Mouse (Mus musculus) mesoderm, embryonic 11.5 days (tissue): Measurements from ENCODE around the gene Gpc6.

ENCODE experiments used
- DNase-seq: peaks from one replicate; pipeline ENCODE4 v3.0.0-alpha.2; 2012; ENCODE audit warnings: low read depth, low spot score

The Gpc6 gene

DNA sequence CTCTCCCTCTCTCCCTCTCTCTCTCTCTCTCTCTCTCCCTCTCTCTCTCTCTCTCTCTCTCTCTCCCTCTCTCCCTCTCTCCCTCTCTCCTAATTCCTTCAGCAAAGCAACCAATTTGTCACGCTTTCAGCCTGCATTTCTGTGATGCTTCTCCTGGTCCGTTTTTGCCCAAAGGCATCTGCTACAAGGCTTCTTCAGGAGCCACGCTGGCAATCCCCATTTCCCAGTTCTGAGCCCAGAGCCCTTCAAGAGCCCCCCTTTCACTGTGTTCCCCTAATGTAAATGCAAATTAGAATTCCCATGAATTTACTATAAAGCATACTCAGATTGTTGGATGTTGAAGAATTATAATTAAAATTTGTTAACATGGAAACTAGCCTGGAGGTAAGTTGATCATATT, 686.0 kb downstream of the Gpc6 start:
- DNase-seq, result no peak

DNA sequence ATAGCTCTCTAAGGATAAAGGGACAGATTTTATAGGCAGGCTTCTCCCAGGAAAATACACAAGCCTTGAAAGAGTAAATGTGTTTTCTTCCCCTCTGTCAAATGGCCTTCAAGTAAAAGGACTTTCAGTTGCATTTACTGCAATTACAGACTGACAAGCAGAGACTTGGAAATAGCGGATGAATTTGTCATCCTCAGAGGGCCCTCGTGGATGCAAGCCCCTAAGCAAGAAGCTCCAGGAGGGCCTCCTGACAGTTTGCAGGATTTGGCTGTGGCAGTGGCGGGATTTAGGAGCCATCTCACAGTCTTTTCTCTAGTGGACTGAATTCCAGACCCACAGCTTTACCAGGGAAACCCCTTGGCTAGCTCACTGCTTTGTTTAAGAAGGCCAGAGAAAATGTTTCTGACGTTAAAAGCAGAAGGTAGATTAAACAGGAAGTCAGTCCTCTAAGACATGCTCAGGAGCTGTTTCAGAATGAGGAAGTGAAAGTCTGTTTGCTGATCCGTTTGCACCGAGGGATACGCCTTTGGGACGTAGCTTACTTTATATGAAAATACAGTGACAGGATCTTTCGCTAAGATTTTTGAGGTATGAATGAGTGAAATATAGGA, 700.1 kb downstream of the Gpc6 start:
- DNase-seq, result no peak

DNA sequence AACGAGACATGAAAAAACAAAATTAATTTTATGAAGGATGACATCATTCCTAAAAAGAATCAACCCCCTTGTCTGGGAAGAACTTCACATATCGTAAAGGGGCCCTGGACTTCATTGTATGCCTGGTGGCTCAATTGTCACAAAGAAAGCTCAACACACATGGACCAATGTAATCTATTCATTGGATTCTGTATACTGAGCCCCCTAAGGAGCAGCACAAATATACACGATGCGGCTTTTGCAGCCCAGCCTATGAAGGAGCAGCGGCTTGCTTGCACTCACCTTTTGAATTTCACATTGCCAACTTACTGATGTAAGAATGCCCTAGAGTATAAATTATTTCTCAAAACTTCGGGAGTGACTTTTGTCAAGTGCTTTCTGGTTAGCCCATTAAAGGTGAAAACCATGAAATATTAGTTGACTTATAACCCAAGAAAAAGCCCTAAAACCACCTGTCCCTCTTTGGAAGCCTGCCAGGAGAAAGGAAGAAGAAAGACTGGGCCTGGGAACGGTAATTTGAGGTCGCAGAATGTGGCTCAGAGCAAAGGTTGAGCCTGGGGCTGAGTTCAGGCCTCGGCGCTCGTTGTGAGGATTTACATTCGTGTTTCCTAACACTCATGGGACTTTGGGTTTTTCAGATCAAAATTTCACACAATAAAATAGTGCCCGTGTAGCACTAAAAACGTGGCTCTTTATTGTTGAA, 709.3 kb downstream of the Gpc6 start:
- peak; percentile 44 for DNase-seq

DNA sequence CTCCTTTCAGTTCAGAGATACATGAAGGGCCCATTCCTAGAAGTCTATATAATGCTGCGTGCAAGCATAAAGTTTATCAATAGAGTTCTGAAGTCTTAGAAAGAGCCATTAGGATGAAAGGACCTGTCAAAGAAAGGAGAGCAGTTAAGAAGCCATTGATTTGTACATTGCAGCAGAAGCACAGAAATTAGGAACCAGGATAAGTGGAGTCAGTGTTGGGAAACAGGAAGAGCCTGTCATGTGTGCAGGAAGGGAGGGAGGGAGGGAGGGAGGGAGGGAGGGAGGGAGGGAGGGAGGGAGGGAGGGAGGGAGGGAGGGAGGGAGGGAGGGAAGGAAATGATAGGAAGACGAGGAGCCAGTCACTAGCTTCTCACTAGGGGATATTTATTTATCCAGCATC, 716.7 kb downstream of the Gpc6 start:
- DNase-seq, result no peak

DNA sequence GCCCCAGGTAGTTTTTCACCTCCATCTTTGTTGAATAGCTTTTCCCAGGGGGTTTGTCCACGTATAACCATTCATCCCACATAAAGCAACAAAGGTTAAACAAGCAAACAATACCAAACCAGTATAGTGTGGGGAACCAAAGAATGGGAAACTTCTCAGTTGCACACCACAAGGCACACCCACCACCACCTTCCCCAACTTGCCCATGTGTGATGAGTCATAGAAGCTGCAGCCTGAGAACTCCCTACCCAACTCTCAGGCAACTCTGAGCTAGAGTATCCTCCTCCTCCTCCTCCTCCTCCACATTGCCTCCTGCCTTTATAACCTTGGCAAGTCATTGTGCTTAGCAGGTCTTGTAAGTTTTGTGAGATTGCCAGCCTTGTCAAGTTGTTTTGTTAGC, 718.0 kb downstream of the Gpc6 start:
- no peak for DNase-seq

DNA sequence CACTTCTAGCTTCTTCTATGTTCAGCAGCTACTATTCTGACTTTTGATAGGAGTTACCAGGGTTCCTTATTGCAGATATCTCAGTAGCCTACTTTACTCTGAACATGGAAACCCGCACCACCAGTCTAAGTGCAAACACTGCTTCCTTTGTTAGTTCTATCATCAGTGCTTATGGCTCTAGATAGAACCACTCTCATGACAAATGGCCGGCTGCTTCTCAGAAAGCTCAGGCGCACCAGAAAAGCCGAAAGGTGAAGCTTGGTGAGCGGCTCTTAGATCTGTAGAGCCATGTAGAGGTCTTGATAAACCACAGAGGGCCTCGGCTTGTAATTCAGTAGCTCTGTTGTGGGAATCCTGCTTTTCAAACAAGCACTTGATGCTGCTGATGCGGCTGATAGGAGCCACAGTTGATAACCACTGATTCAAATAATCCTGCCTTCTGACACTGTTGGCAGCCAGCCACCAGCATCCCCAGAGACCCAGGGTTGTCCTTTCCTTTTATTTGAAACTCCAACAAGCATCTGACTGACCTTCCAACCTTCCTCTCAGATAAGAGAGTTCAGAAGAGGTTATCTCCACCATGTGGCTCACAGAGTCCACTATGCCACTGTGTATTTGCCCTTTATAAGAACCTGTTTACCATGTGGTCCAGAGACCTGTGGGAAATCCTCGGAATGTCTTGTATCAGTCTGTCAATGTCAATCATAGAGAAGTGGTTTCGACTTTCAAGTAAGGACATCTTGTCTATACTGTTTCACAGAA, 723.3 kb downstream of the Gpc6 start:
- DNase-seq, result no peak

DNA sequence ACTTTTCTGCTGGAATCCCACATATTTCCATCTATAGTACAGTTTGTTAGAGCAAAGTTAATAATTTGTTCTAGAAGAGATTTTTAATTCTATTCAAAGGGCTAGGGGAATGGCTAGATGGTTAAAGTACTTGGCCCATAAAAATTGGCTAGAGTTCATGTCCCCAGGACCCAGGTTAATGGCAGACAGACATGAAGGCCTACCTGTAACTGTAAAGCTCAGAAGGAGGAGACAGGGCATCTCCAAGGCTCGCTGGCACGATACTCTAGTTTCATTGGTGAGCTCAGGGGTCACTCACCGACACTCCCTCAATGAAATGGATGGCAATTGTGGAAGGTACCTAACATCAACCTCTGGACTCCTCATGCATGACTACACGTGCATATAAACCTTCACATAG, 725.0 kb downstream of the Gpc6 start:
- no peak for DNase-seq

DNA sequence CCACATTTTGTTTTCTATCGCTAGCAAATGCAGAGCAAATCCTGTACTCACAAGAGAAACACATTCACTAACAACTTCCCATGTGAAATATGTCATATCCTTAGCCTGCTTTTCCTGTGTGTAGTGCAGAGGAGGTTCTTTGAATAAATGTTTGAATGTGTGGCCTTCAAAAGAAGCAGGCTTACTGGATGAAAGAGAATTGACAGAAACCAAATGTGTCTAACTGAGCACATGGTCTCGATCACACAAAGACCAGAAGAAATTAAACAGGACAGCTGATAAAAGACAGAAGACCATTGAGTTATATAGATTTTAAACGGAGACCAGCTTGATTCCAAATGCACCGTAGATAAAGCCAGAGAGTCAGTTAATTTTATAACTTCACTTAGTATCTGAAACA, 726.2 kb downstream of the Gpc6 start:
- no peak for DNase-seq

DNA sequence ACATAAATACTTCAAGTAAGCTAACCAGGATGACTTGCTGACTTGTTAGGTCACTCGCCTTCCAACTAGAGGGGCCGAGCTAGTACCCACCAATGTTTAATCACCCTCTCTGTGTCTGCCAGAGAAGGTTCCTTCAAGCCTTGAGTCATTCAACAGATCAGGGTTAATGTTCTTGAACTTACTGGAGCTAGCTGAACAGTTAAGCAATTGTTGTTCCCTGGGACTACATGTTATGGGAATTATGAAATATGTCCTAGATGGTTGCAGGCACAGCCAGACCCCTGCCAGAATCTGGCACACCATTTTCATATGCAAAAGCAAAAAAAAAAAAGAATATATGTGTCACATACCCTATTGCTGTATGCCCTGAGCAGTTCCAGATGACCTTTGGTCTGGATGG, 726.8 kb downstream of the Gpc6 start:
- DNase-seq, result no peak

DNA sequence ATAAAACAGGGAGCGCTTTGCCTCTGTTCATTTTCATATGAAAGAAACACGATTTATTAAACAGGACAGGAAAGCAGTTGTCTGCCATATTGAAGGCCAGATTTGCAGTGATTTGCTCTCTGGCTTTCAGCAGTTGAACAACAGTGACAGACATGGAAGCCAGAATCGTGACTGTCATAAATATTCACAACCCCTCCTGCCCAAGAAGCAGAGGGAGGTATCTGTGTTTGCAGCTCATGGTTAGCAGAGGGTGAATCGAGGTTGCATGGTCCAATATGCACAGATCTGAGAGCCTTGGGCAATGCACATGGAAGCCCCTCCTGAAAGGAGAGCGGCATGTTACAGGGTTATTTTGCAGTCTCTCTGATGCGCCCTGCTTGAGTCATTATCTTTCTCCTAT, 730.3 kb downstream of the Gpc6 start:
- no peak for DNase-seq

DNA sequence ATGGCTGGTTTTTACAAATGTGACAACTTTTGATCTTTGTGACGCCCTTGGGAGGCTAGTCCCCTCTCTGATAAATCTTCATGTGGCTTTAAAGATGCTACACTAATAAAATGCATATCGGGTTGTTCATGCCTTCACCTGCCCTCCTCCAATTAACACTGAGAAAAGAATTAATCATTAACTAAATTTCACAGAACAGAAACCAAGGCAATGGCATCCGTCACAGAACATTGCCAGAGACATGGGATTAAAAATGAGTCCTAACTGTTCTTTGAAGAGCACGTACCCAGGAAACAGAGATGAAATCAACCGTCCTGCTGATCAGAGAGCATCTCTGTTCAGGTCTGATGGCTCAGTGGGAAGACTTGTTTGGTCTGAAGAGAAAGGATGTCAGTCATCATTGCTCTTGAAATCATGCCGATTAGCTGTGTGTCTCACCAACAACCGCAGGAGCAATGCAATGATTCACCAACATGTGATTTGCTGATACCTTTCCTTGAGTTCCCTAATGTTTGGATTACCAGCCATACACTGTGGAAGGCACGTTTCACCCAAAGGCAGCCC, 734.2 kb downstream of the Gpc6 start:
- no peak for DNase-seq

DNA sequence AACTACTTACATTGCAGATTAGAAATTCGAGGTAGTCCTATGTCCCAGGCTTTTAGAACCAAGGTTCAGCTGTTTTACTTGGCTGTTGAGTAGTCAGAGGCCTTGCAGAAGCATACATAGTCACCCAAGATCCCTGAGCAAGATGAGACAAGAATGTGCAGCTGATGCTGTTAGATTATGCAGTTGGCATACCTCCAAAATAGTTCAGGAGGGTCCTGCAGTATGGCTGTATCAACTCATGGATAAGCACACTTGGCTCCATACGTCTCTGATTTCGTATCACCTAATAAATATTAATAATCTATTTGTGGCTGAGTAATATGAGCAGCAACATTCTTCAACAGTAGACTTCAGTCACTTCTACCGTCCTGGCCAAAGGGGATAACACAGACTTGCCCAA, 737.1 kb downstream of the Gpc6 start:
- no peak for DNase-seq

DNA sequence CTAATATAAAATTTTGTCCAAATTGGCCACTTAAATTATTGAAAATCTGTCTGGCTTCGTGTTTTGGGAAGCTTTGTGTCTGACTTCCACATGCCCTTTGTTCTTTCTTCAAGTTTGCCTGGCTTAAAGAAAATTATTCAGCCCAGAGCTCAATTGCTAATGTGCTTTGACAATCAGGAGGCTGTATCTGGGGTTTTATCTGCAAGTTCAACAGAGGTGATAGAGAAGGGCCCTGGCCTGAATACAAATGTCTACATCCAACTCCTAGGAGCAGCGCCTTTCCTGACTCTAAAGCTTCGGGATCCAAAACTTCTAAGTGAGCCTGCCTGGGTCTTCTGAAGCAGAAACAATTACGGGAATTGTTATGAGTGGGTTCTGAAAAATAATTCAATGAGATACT, 739.7 kb downstream of the Gpc6 start:
- DNase-seq, result no peak

DNA sequence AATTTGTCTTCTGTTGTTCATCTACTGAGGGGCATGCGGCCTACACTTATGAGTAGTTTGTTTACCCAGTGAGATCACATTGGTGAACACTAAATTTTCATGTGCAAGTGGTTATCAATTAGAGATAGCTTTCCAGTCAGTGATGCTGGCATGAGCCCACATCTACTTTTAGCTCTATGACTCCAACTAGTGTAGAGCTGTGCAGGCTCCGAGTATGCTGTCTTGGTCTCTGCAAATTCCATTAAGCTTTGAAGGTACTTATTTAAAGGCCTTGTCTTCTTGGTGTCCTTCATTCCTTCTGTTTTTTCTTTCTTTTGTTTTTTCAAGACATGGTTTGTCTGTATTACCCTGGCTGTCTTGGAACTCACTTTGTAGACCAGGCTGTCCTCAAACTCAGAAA, 741.0 kb downstream of the Gpc6 start:
- DNase-seq, result no peak

DNA sequence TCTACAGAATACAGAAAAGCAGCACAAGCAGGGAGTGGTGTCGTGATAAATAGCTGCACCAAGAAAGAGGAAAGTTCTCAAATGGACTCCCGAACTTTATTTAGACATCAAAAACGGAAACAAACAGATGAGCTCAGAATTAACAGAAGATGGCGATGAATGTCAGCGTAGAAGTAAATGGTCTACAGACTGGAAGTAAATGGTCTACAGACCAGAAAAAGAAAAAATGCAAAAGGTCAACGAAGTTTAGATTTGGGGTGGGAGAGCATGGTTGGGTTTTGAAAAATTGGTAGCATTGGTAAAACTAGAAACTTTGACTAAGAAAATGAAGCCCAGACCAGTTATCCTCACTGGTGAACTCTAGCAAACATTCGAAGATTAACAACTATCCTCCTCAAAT, 748.4 kb downstream of the Gpc6 start:
- DNase-seq, result no peak

DNA sequence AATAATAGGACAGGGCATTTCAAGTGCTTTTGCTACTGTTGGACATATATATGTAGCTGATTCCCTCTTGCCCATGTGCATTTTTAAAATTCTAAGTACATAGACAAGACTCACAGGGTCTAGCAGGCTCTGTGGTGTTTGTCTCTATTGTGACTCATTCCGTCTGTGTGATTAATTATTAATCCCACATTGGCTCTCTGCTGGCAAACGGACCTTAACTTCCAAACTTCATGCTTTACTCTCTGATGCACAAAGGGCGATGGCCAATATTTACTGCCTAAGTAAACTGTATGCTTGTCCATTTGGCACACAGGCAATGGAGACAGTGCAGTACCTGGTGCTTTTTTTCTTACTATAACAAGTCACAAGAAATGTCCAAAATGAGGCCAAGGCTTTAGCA, 749.4 kb downstream of the Gpc6 start:
- DNase-seq, result no peak

DNA sequence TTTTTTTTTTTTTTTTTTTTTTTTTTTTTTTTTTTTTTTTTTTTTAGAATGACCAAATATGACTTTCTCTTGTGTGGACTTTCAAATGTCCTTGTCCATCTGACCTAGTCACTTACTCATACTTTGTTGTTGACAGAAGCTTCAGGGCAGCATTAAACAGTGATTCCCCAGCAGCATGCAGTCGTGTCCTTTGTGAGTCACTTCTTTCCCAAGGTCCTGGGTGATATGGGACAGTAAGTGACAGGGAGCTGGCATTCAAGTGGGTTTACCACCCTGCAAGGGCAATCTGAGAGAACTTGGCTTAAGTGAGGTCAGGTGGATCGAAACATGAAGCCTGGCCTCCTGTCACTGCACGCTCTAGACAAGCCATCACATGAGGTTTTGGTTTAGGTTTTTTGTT, 754.8 kb downstream of the Gpc6 start:
- DNase-seq, result no peak

DNA sequence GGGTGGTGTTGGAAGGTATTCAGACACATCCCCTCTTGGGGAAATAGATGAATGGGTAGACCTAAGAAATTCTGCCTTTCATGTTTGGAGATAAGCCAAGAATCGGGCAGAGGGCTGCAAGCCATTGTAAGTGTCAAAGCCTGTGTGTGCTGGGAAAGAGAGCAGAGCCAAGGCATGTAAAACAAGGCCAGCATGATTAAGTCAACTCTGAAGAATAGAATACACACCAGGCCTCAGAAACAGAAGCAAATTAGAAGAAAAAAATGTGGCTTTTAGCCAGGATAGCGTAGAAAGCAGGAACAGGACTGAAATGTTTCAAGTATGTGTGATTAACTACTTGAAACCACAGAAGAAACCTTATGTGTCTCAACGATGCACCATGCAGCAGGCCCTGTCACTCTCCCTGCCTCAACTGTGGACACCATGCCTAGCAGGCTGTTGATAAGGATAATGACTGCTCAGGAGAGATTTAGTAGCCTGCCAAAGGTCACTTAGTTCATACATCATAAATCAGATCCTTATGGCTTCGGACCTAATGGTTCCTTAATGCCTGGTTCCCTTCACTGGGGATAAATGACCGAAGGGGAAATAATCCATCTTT, 756.3 kb downstream of the Gpc6 start:
- peak; percentile 67 for DNase-seq

DNA sequence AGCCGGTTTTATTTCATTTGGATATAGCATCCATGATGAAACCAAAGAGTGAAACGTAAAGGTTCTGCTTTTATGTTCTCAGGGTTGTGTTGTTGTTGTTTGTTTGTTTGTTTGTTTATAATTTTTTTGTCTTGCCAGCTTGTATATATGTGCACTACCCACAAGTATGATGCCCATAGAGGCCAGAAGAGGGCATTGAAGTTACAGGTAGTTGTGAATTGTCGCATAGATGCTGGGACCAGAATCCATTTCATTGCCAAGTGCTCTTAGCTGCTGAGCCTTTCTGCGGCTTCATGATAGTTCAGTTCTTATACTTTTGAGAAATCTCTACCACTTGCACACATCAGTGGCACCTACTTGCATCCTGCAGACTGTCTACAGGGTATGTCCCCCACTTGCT, 758.0 kb downstream of the Gpc6 start:
- no peak for DNase-seq

DNA sequence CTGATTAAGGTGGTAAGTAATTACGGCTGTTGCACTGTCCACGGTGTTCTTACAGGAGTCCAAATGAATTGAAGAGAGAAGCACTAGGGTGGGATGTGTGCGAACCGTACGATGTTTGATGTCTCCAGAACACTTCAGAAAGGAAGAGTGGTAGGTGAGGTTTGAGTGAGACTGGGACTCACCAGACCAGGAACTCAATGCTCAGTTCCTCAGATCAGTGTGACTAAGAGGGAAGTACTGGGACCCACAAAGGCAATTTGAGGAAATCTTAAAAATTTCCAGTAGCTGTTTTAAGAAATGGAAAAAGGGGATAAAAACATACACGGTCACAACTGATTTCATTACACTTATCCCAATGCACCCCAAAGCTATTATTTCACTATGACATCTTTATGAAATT, 764.7 kb downstream of the Gpc6 start:
- DNase-seq, result no peak

DNA sequence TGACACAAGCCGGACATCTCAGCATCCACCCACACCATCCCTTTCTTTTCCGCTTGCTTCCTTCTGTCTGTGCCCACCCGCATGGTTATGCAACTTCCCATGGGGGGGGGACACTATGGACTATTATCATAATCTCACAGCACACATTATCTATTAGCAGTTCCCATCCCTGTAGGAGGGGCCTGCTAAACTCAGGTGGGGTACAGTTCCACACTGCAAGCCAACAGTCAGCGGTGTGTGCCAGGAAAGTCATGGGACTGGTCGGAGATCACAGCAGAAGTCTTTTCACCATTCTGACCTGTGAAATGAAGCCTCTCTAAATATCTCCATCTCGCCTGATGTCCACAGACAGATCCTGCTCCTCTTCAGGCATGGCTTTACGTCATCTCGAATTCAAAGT, 770.5 kb downstream of the Gpc6 start:
- DNase-seq, result no peak

DNA sequence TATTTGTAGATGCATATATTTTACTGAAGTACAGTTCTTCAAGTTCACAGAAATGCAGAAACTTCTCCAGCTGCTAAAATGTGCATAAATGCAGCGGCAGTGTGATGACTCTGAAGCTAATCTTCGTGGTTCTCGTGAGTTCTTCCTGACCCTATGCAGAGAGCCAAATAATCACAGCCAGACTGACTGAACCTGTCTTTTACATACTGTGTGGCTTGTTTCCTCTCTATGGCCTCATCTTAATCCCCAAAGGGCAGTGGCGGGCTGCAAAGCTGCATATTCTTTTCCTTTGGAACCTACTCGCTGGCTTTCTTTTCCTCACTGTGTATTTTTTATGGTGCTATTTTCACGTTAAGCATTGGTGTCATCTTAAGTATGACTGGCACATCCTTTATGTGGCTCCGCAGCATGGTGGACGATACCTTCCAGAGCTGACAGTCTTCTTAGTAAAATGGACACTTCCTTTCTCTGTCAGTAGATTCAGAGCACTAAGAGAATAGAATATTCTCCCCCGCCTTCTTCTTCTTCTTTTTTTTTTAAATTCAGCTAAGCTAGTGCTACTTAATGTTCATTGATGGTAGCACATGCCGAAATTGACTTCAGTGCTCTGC, 775.7 kb downstream of the Gpc6 start:
- DNase-seq, result no peak
